Mouse (Mus musculus) gastrocnemius, adult 2 months (tissue): ENCODE results near the gene Emc4. TPM values are rescaled to one million over a fixed set of nuclear protein-coding genes. Genes with fewer than 3 reads are reported as not detected.
A peak's percentile ranks its signal among the peaks of the same experiment; 100 is the strongest.

Experiments
- DNase-seq: peaks from one replicate; pipeline ENCODE4 v3.0.0; 2022
- H3K27ac ChIP-seq: fragments of 200-600 bp; 2 replicates; pipeline ENCODE4 v1.8.1; 2022; ENCODE audit warnings: mild to moderate bottlenecking
- H3K4me3 ChIP-seq: fragments of 200-600 bp; 2 replicates; pipeline ENCODE4 v1.8.1; 2022; ENCODE audit warnings: mild to moderate bottlenecking, moderate library complexity
- CTCF ChIP-seq: fragments of 200-600 bp; IDR thresholded peaks from 2 replicates; pipeline ENCODE4 v1.8.1; 2022; ENCODE audit warnings: antibody characterized with exemption, mild to moderate bottlenecking, moderate library complexity
- intact Hi-C: fragments of 180-260 bp; cut with DNase I; formaldehyde crosslinking; loops from one replicate; pipeline ENCODE4 v1.15.1; 2025
- total RNA-seq, 2 experiments: library from RNA; stranded (reverse); gene quantifications; 2 replicates each; pipeline ENCODE4 v1.2.3; 2021

Emc4 gene
- total RNA-seq, 2 experiments from 2014 or later: 68.4 to 75.8 TPM

GRCm38 (mm10) chr2:112328069-112328777, 39.6 kb downstream of the Emc4 start:
- no peak for DNase-seq
- TF ChIP-seq CTCF: no peak
- intact Hi-C loops: no loop called here
- Histone ChIP-seq H3K27ac (no peak overlapping the region), H3K4me3 (no peak overlapping the region)

GRCm38 (mm10) chr2:112318905-112319304, 48.9 kb downstream of the Emc4 start:
- H3K27ac ChIP-seq: no peak overlapping the region
- DNase-seq: peak; percentile 29
- intact Hi-C loops: no loop called here
- no peak overlapping the region for H3K4me3 ChIP-seq
- TF ChIP-seq CTCF: no peak

GRCm38 (mm10) chr2:112318227-112318626, 49.6 kb downstream of the Emc4 start:
- intact Hi-C loops: no loop called here
- no peak for DNase-seq
- H3K4me3 ChIP-seq: no peak overlapping the region
- TF ChIP-seq CTCF: no peak
- H3K27ac ChIP-seq: 0 out of 2 replicates have a peak overlapping the region, but pooled peaks have one; percentile 29

GRCm38 (mm10) chr2:112315638-112316037, 52.2 kb downstream of the Emc4 start:
- no peak overlapping the region for H3K27ac ChIP-seq
- TF ChIP-seq CTCF: no peak
- H3K4me3 ChIP-seq: no peak overlapping the region
- DNase-seq: no peak
- intact Hi-C loops: no loop called here

Other genes starting within 250 kb of the Emc4 start
- gene Olfr1316, start 233.1 kb downstream of the Emc4 start, total RNA-seq: not detected
- gene Olfr1317, start 227.7 kb downstream of the Emc4 start, total RNA-seq: not detected
- gene Olfr1318, start 213.8 kb downstream of the Emc4 start, total RNA-seq: not detected
- 1 to 10 TPM in 1 of 2 experiments, under 1 TPM in 1; 0.99 to 1.5 TPM for gene Lpcat4, start 128.6 kb downstream of the Emc4 start, total RNA-seq
- not detected for gene Nutm1, start 108.7 kb downstream of the Emc4 start, total RNA-seq
- gene Nop10, start 106.1 kb downstream of the Emc4 start, total RNA-seq: 10 to 100 TPM; 51.6 to 64.3 TPM
- 10 to 100 TPM; 25.5 to 26.6 TPM for gene Slc12a6, start 102.2 kb downstream of the Emc4 start, total RNA-seq
- gene Gm21985, start 101.7 kb downstream of the Emc4 start, total RNA-seq: 1 to 10 TPM in 1 of 2 experiments, under 1 TPM in 1; 0.71 to 1.8 TPM
- gene Katnbl1, start 11.2 kb upstream of the Emc4 start, total RNA-seq: 1 to 10 TPM; 2.1 to 3.2 TPM
- gene Emc7, start 87.0 kb upstream of the Emc4 start, total RNA-seq: 10 to 100 TPM; 12.6 to 15.3 TPM
- gene Chrm5, start 112.7 kb upstream of the Emc4 start, total RNA-seq: under 1 TPM in 1 of 2 experiments, not detected in 1; 0.20 TPM
- gene Aven, start 124.9 kb upstream of the Emc4 start, total RNA-seq: 10 to 100 TPM; 15.0 to 16.1 TPM